Mouse (Mus musculus): ENCODE results near the gene Adipor2. TPM values are rescaled to one million over a fixed set of nuclear protein-coding genes. Genes with fewer than 3 reads are reported as not detected.

Gene Adipor2
- polyA plus RNA-seq, 1 experiment from 2014 or later, result 37.5 TPM

DNA sequence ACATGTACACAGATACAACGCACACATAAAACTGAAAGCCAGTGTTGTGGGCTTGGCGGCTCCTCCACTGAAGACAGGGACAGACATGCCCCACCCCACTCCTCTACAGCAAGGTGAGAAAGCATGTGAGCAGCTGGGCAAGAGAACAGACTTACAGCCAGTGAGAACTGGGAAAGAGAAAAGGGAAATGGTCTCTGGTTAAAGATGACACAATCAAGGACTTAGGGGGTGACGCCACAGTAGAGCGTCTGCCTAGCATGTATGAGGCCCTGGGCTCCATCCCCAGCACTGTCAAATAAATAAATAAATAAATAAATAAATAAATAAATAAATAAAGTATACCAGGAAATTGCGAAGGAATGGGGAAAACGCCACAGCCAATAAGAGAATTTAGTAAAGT lies 114.2 kb downstream of the Adipor2 start:
- Histone ChIP-seq H3K9me3 (ENCODE audit: control insufficient read depth, low read depth, low read length) (no peaks in the 10 kb centered on the region), H3K4me2 (replicated peaks; ENCODE audit: low read depth, low read length) (no peak overlapping the region), H3K27ac (ENCODE audit: low read length) (no peak overlapping the region), H3K4me1 (ENCODE audit: control insufficient read depth, insufficient read depth, low read length) (no peaks in the 10 kb centered on the region), H3K27me3 (ENCODE audit: control insufficient read depth, insufficient read depth, low read length) (no peaks in the 10 kb centered on the region), H3K9ac (replicated peaks; ENCODE audit: low read depth, low read length) (no peak overlapping the region), H3K36me3 (ENCODE audit: control insufficient read depth, insufficient read depth, low read length) (no peaks in the 10 kb centered on the region), H3K4me3 (ENCODE audit: low read depth, low read length) (no peak overlapping the region)
- WGBS, result 85% methylated on average over 6 of the region's 6 CpGs
- ATAC-seq (ENCODE audit: insufficient number of reproducible peaks, insufficient read depth, low FRiP score, low read depth), result no peak

Other genes starting within 250 kb of the Adipor2 start
- 8.0 and 11.5 TPM in 2 replicates for gene Dcp1b, start 242.5 kb downstream of the Adipor2 start, polyA plus RNA-seq (2014; fragmentation: Nextera tagmentation; extraction: Ambion mirVana)
- 8.4 and 9.8 TPM in 2 replicates for gene Cacna1c, start 221.3 kb downstream of the Adipor2 start, polyA plus RNA-seq (2014; fragmentation: Nextera tagmentation; extraction: Ambion mirVana)
- 0.23 TPM in 1 of 2 replicates, not detected in the other for gene Cacna2d4, start 181.2 kb downstream of the Adipor2 start, polyA plus RNA-seq (2014; fragmentation: Nextera tagmentation; extraction: Ambion mirVana)
- 0.23 and 0.38 TPM in 2 replicates for gene Lrtm2, start 86.9 kb downstream of the Adipor2 start, polyA plus RNA-seq (2014; fragmentation: Nextera tagmentation; extraction: Ambion mirVana)
- gene Fbxl14, start 62.0 kb upstream of the Adipor2 start, polyA plus RNA-seq (2014; fragmentation: Nextera tagmentation; extraction: Ambion mirVana), result 5.3 and 6.0 TPM in 2 replicates
- 11.6 and 13.5 TPM in 2 replicates for gene Wnt5b, start 126.6 kb upstream of the Adipor2 start, polyA plus RNA-seq (2014; fragmentation: Nextera tagmentation; extraction: Ambion mirVana)